9 mouse cellular contexts compared by ENCODE assay signal in genomic region chr1:64078747-64079211, GRCm38 (mm10). TPM values are rescaled to one million over a fixed set of nuclear protein-coding genes. Genes with fewer than 3 reads are reported as not detected.
DNase-seq lines count a peak whose midpoint lies in the region; ATAC-seq lines count a peak whose summit lies in the region.
"Had no signal": no experiment of that assay in that cellular context is flagged by ENCODE, and none has a peak within 500 bp of the region (broad histone marks: within the 10 kb centered on the region; RNA-seq: fewer than 3 reads in every experiment).

No protein-coding gene starts in this region.

- peaks cover 66% of the 10 kb centered on the region for H3K4me1 ChIP-seq in neural tube, embryonic 13.5 days (replicated peaks)
- H3K4me1 ChIP-seq in neural tube, embryonic 15.5 days: peaks cover 45% of the 10 kb centered on the region

- DNase-seq in adrenal gland, postnatal 25 days: peak; percentile 8
- DNase-seq in adrenal gland, adult 18-20 months (ENCODE audit: low spot score in 2 of 2): no peak
- peak; percentile 23 for DNase-seq in heart, postnatal 25 days (ENCODE audit: low spot score)
- DNase-seq in layer of hippocampus, adult 9-11 months: no peak
- DNase-seq in gastrocnemius, adult 18-20 months (ENCODE audit: low spot score): no peak

- 0 out of 2 replicates have a peak overlapping the region, but pooled peaks have one; percentile 22 for H3K9ac ChIP-seq in neural tube, embryonic 13.5 days
- no peak overlapping the region for H3K9ac ChIP-seq in neural tube, embryonic 15.5 days (replicated peaks)
- H3K9ac ChIP-seq: midbrain, embryonic 12.5 days had no signal

- H3K4me3 ChIP-seq in neural tube, embryonic 13.5 days: no peak overlapping the region
- no peak overlapping the region for H3K4me3 ChIP-seq in neural tube, embryonic 15.5 days (replicated peaks)
- H3K4me3 ChIP-seq: midbrain, embryonic 12.5 days had no signal

- peak; percentile 20; the same call in 1 of the 2 replicates for ATAC-seq in neural tube, embryonic 13.5 days (ENCODE audit: low read depth)
- ATAC-seq in neural tube, embryonic 15.5 days (ENCODE audit: low FRiP score): no peak
- ATAC-seq in megakaryocyte, adult 5-6 weeks (ENCODE audit: poor library complexity, severe bottlenecking): peak; percentile 28

- intact Hi-C loops in heart, postnatal 25 days (cut with DNase I): loop anchor here (5.0 kb wide), 2 partner anchors 36 to 39 kb away; no protein-coding TSS in a partner anchor

- H3K36me3 ChIP-seq in neural tube, embryonic 13.5 days: peaks cover 26% of the 10 kb centered on the region
- H3K36me3 ChIP-seq in neural tube, embryonic 15.5 days: peaks cover 9% of the 10 kb centered on the region

- H3K4me2 ChIP-seq in neural tube, embryonic 13.5 days: no peak overlapping the region
- no peak overlapping the region for H3K4me2 ChIP-seq in neural tube, embryonic 15.5 days
- H3K4me2 ChIP-seq: midbrain, embryonic 12.5 days had no signal

- H3K27ac ChIP-seq in neural tube, embryonic 13.5 days (replicated peaks): peak overlapping the region; percentile 47
- H3K27ac ChIP-seq in neural tube, embryonic 15.5 days (replicated peaks): no peak overlapping the region
- H3K27ac ChIP-seq: midbrain, embryonic 12.5 days had no signal

- WGBS in neural tube, embryonic 13.5 days: 70% methylated on average over 20 of the region's 20 CpGs
- WGBS in neural tube, embryonic 15.5 days: 75% methylated on average over 20 of the region's 20 CpGs

- no peaks in the 10 kb centered on the region for H3K9me3 ChIP-seq in neural tube, embryonic 13.5 days
- H3K9me3 ChIP-seq in neural tube, embryonic 15.5 days (replicated peaks): no peaks in the 10 kb centered on the region
- H3K9me3 ChIP-seq: midbrain, embryonic 12.5 days had no signal

- H3K27me3 ChIP-seq in neural tube, embryonic 13.5 days: no peaks in the 10 kb centered on the region
- no peaks in the 10 kb centered on the region for H3K27me3 ChIP-seq in neural tube, embryonic 15.5 days (replicated peaks)
- H3K27me3 ChIP-seq: midbrain, embryonic 12.5 days had no signal

RNA-seq across cellular contexts. Expression of gene Klf7, which starts 43.3 kb away (rescaled TPM):
- 18.6 and 23.3 TPM in 2 replicates for total RNA-seq in adrenal gland, postnatal 25 days (2021)
- total RNA-seq in adrenal gland, adult 18-20 months (2021): 10 to 100 TPM; 15.3 to 19.1 TPM
- 78.7 and 86.4 TPM in 2 replicates for polyA plus RNA-seq in neural tube, embryonic 13.5 days (2015; fragmentation: Nextera tagmentation; extraction: Ambion mirVana)
- 69.6 and 82.2 TPM in 2 replicates for polyA plus RNA-seq in neural tube, embryonic 15.5 days (2015; fragmentation: Nextera tagmentation; extraction: Ambion mirVana)
- total RNA-seq in heart, postnatal 25 days (2021): 10 to 100 TPM; 18.2 to 19.1 TPM
- total RNA-seq in megakaryocyte, adult 5-6 weeks (2015): 11.9 and 13.6 TPM in 2 replicates
- total RNA-seq in megakaryocyte, adult 5-6 weeks (2017): 8.3 and 13.0 TPM in 2 replicates
- 1 to 10 TPM; 5.8 to 8.1 TPM for total RNA-seq in gastrocnemius, adult 18-20 months (2021)

Comparison
In these comparisons a context has a peak if more than half of its experiments do, and no peak if none do; other contexts are left out.
1. DNase-seq: peak in adrenal gland, postnatal 25 days (single experiment) and heart, postnatal 25 days (single experiment); none in adrenal gland, adult 18-20 months (0 of 2), layer of hippocampus, adult 9-11 months (single experiment) and gastrocnemius, adult 18-20 months (single experiment).